Mouse (Mus musculus) spleen, adult 2 months (tissue): Measurements from ENCODE around the gene Maml1. TPM values are rescaled to one million over a fixed set of nuclear protein-coding genes. Genes with fewer than 3 reads are reported as not detected.
A peak's percentile ranks its signal among the peaks of the same experiment; 100 is the strongest.

Experiments used
- DNase-seq, 2 experiments: peaks; one replicate each; pipeline versions ENCODE4 v3.0.0 to v3.0.0-alpha.2; 2012 to 2021; ENCODE audit warnings: low spot score in 2 of 2, low read depth in 1 of 2
- H3K27ac ChIP-seq: fragments of 200-500 bp; 2 replicates; pipeline ENCODE4 v1.5.1; 2012; ENCODE audit warnings: low read length, inconsistent platforms; ENCODE audit not compliant: insufficient read depth
- H3K27me3 ChIP-seq: fragments of 200-500 bp; 2 replicates; pipeline ENCODE4 v1.6.1; 2012; ENCODE audit warnings: mild to moderate bottlenecking, moderate library complexity, low read length, inconsistent platforms; ENCODE audit not compliant: control insufficient read depth, insufficient read depth
- H3K36me3 ChIP-seq: fragments of 200-500 bp; 2 replicates; pipeline ENCODE4 v1.6.1; 2012; ENCODE audit warnings: mild to moderate bottlenecking, low read length, inconsistent platforms; ENCODE audit not compliant: control insufficient read depth, insufficient read depth
- H3K4me1 ChIP-seq: fragments of 200-500 bp; 2 replicates; pipeline ENCODE4 v1.6.1; 2011; ENCODE audit warnings: inconsistent platforms; ENCODE audit not compliant: control insufficient read depth, insufficient read depth, insufficient read length
- H3K4me3 ChIP-seq: fragments of 200-500 bp; 2 replicates; pipeline ENCODE4 v1.5.1; 2011; ENCODE audit warnings: mild to moderate bottlenecking, inconsistent platforms; ENCODE audit not compliant: insufficient read depth, insufficient read length; ENCODE audit errors: extremely low read depth
- CTCF ChIP-seq: fragments of 200-500 bp; IDR thresholded peaks from 2 replicates; pipeline ENCODE4 v1.5.1; 2011; ENCODE audit warnings: mild to moderate bottlenecking, inconsistent platforms; ENCODE audit not compliant: insufficient read depth, insufficient read length, insufficient replicate concordance; ENCODE audit errors: extremely low read depth
- POLR2A ChIP-seq: fragments of 200-500 bp; IDR thresholded peaks from 2 replicates; pipeline ENCODE4 v1.6.1; 2011; ENCODE audit warnings: low read depth, low read length, inconsistent platforms
- WGBS: fragments of 180-500 bp; shearing (Covaris S2); methylation state at CpG from one replicate; pipeline ENCODE4 v1.1.7; 2018; 5-methylcytosine and 5-hydroxymethylcytosine counted together
- polyA plus RNA-seq: library from polyadenylated mRNA; depleted of rRNA; stranded (reverse); fragments of >200 nt; gene quantifications from 2 replicates; pipeline ENCODE4 v1.2.3, GENCODE M21; 2012

Gene Maml1
- polyA plus RNA-seq, 1 experiment: 15.0 TPM

GRCm38 (mm10) chr11:50228772-50229171, 63.3 kb downstream of the Maml1 start:
- TF ChIP-seq POLR2A: no peak
- no peak for TF ChIP-seq CTCF
- no peak for DNase-seq
- 0 out of 2 replicates have a peak overlapping the region, but pooled peaks have one; percentile 2 for H3K27ac ChIP-seq
- 64% methylated on average over 3 of the region's 3 CpGs for WGBS
- H3K36me3 ChIP-seq: peaks cover 2% of the 10 kb centered on the region; the same call in 1 of the 2 replicates
- no peaks in the 10 kb centered on the region for H3K27me3 ChIP-seq
- no peak overlapping the region for H3K4me3 ChIP-seq
- peaks cover 3% of the 10 kb centered on the region; the same call in 1 of the 2 replicates for H3K4me1 ChIP-seq

GRCm38 (mm10) chr11:50227736-50228135, 64.4 kb downstream of the Maml1 start:
- WGBS: 81% methylated on average over 4 of the region's 4 CpGs
- no peak overlapping the region for H3K4me3 ChIP-seq
- H3K27me3 ChIP-seq: no peaks in the 10 kb centered on the region
- no peak for DNase-seq
- peaks cover 3% of the 10 kb centered on the region; the same call in 1 of the 2 replicates for H3K4me1 ChIP-seq
- H3K27ac ChIP-seq: no peak overlapping the region
- peaks cover 2% of the 10 kb centered on the region; the same call in 1 of the 2 replicates for H3K36me3 ChIP-seq
- TF ChIP-seq POLR2A: no peak
- no peak for TF ChIP-seq CTCF

GRCm38 (mm10) chr11:50227226-50227625, 64.9 kb downstream of the Maml1 start:
- H3K36me3 ChIP-seq: peaks cover 2% of the 10 kb centered on the region; the same call in 1 of the 2 replicates
- no peaks in the 10 kb centered on the region for H3K27me3 ChIP-seq
- DNase-seq: no peak
- TF ChIP-seq POLR2A (no peak), CTCF (no peak)
- H3K27ac ChIP-seq: no peak overlapping the region
- peaks cover 3% of the 10 kb centered on the region; the same call in 1 of the 2 replicates for H3K4me1 ChIP-seq
- 56% methylated on average over 3 of the region's 3 CpGs for WGBS
- H3K4me3 ChIP-seq: no peak overlapping the region

GRCm38 (mm10) chr11:50226406-50226805, 65.7 kb downstream of the Maml1 start:
- TF ChIP-seq POLR2A: no peak
- no peak for TF ChIP-seq CTCF
- no peak for DNase-seq
- Histone ChIP-seq H3K4me1 (peaks cover 3% of the 10 kb centered on the region; the same call in 1 of the 2 replicates), H3K27ac (peak overlapping the region; percentile 25; the same call in 1 of the 2 replicates), H3K27me3 (no peaks in the 10 kb centered on the region), H3K36me3 (no peaks in the 10 kb centered on the region), H3K4me3 (peak overlapping the region; percentile 27; the same call in 1 of the 2 replicates)
- WGBS: 35% methylated on average over 2 of the region's 2 CpGs

- 1% methylated on average over 33 of the region's 34 CpGs for WGBS
- peaks cover 3% of the 10 kb centered on the region; the same call in 1 of the 2 replicates for H3K4me1 ChIP-seq
- H3K36me3 ChIP-seq: no peaks in the 10 kb centered on the region
- H3K27me3 ChIP-seq: no peaks in the 10 kb centered on the region
- TF ChIP-seq CTCF (no peak), POLR2A (no peak)
- H3K27ac ChIP-seq: peak overlapping the region; percentile 36
- DNase-seq: no peak
- H3K4me3 ChIP-seq: peak overlapping the region; percentile 64
These were observed 66.3 kb downstream of the Maml1 start for GRCm38 (mm10) chr11:50225611-50226378.

- Histone ChIP-seq H3K36me3 (no peaks in the 10 kb centered on the region), H3K27ac (peak overlapping the region; percentile 64), H3K4me1 (peaks cover 3% of the 10 kb centered on the region; the same call in 1 of the 2 replicates), H3K4me3 (peak overlapping the region; percentile 64), H3K27me3 (no peaks in the 10 kb centered on the region)
- WGBS: 1% methylated on average over 69 of the region's 70 CpGs
- DNase-seq: peak in 1 of 2 experiments; percentile 56
- TF ChIP-seq POLR2A: no peak
- no peak for TF ChIP-seq CTCF
These were observed 67.2 kb downstream of the Maml1 start for GRCm38 (mm10) chr11:50224671-50225530.
